Mouse (Mus musculus) heart, postnatal 0 days (tissue): Measurements from ENCODE around the gene Nectin4. TPM values are rescaled to one million over a fixed set of nuclear protein-coding genes. Genes with fewer than 3 reads are reported as not detected.

Experiments
- ATAC-seq: fragments of 200-750 bp; cut with Nextera tagmentation; 2 replicates; pipeline ENCODE4 v1.8.0; 2017; ENCODE audit warnings: low read depth, moderate number of reproducible peaks, moderate library complexity; ENCODE audit not compliant: insufficient read depth
- DNase-seq: peaks from one replicate; pipeline ENCODE4 v3.0.0-alpha.2; 2016; ENCODE audit warnings: low spot score
- H3K27ac ChIP-seq: fragments of 300-500 bp; sonication (generic); 2 replicates; pipeline ENCODE4 v1.5.1; 2014; ENCODE audit warnings: low read depth, mild to moderate bottlenecking
- H3K27me3 ChIP-seq: fragments of 300-500 bp; sonication (generic); 2 replicates; pipeline ENCODE4 v1.6.1; 2014; ENCODE audit warnings: low read length, mixed read lengths; ENCODE audit not compliant: control insufficient read depth, insufficient read depth
- H3K36me3 ChIP-seq: fragments of 300-500 bp; sonication (generic); replicated peaks from 2 replicates; pipeline ENCODE4 v1.6.1; 2014; ENCODE audit warnings: low read length, mixed read lengths; ENCODE audit not compliant: control insufficient read depth, insufficient read depth
- H3K4me1 ChIP-seq: fragments of 300-500 bp; sonication (generic); 2 replicates; pipeline ENCODE4 v1.6.1; 2014; ENCODE audit warnings: antibody characterized with exemption; ENCODE audit not compliant: control insufficient read depth, insufficient read depth
- H3K4me2 ChIP-seq: fragments of 300-500 bp; sonication (generic); 2 replicates; pipeline ENCODE4 v1.6.1; 2014; ENCODE audit warnings: low read depth, mild to moderate bottlenecking, low read length, moderate library complexity
- H3K4me3 ChIP-seq: fragments of 300-500 bp; sonication (generic); 2 replicates; pipeline ENCODE4 v1.5.1; 2014; ENCODE audit warnings: low read depth, low read length
- H3K9ac ChIP-seq: fragments of 300-500 bp; sonication (generic); replicated peaks from 2 replicates; pipeline ENCODE4 v1.6.1; 2014; ENCODE audit warnings: low read depth, low read length, mixed read lengths
- H3K9me3 ChIP-seq: fragments of 300-500 bp; sonication (generic); replicated peaks from 2 replicates; pipeline ENCODE4 v1.6.1; 2016; ENCODE audit warnings: low read length; ENCODE audit not compliant: control insufficient read depth
- CTCF ChIP-seq: IDR thresholded peaks from 2 replicates; pipeline ENCODE4 v1.5.1; 2016; ENCODE audit warnings: antibody characterized with exemption, control low read depth, low read depth
- EP300 ChIP-seq: IDR thresholded peaks from 2 replicates; pipeline ENCODE4 v1.6.1; 2016; ENCODE audit warnings: antibody characterized with exemption, low read depth
- WGBS: fragments of 180-500 bp; shearing (Covaris S2); extraction: QIAGEN DNeasy Blood & Tissue Kit; methylation state at CpG from one replicate; pipeline ENCODE4 v1.1.7; 2014; 5-methylcytosine and 5-hydroxymethylcytosine counted together
- polyA plus RNA-seq: library from polyadenylated mRNA; unstranded; fragments of >200 nt; fragmentation: Nextera tagmentation; extraction: Ambion mirVana; gene quantifications from 2 replicates; pipeline ENCODE4 v1.2.1, GENCODE M21; 2015
- total RNA-seq: library from RNA; depleted of rRNA; stranded (reverse); fragments of >200 nt; gene quantifications from 2 replicates; pipeline ENCODE4 v1.2.3, GENCODE M21; 2014; ENCODE audit warnings: low replicate concordance

Nectin4 gene
- total and polyA plus RNA-seq, 2 experiments from 2014 or later, result 0.07 to 2.7 TPM

GRCm38 (mm10) chr1:171424638-171425037, 54.7 kb downstream of the Nectin4 start:
- Histone ChIP-seq H3K4me2 (no peak overlapping the region), H3K9me3 (no peaks in the 10 kb centered on the region), H3K27me3 (no peaks in the 10 kb centered on the region), H3K9ac (no peak overlapping the region), H3K4me3 (no peak overlapping the region), H3K36me3 (0 out of 2 replicates have a peak, but pooled peaks cover 7% of the 10 kb centered on the region), H3K27ac (peak overlapping the region; percentile 40; the same call in 1 of the 2 replicates), H3K4me1 (peaks cover 8% of the 10 kb centered on the region; the same call in 1 of the 2 replicates)
- DNase-seq (no peak), ATAC-seq (no peak)
- TF ChIP-seq CTCF (no peak), EP300 (no peak)
- WGBS, result 30% methylated on average over 5 of the region's 5 CpGs

GRCm38 (mm10) chr1:171425126-171425525, 55.2 kb downstream of the Nectin4 start:
- 0 out of 2 replicates have a peak, but pooled peaks cover 3% of the 10 kb centered on the region for H3K36me3 ChIP-seq
- no peaks in the 10 kb centered on the region for H3K27me3 ChIP-seq
- WGBS, result 23% methylated on average over 4 of the region's 4 CpGs
- H3K27ac ChIP-seq, result peak overlapping the region; percentile 40; the same call in 1 of the 2 replicates
- no peaks in the 10 kb centered on the region for H3K9me3 ChIP-seq
- 0 out of 2 replicates have a peak, but pooled peaks have one; percentile 0 for TF ChIP-seq CTCF
- TF ChIP-seq EP300, result no peak
- no peak overlapping the region for H3K9ac ChIP-seq
- DNase-seq, result peak; percentile 21
- peak; percentile 44 for ATAC-seq
- no peak overlapping the region for H3K4me2 ChIP-seq
- peaks cover 8% of the 10 kb centered on the region; the same call in 1 of the 2 replicates for H3K4me1 ChIP-seq
- H3K4me3 ChIP-seq, result no peak overlapping the region

GRCm38 (mm10) chr1:171432158-171432557, 62.3 kb downstream of the Nectin4 start:
- no peak for TF ChIP-seq CTCF
- no peak for TF ChIP-seq EP300
- no peak for ATAC-seq

GRCm38 (mm10) chr1:171435288-171435814, 65.5 kb downstream of the Nectin4 start:
- Histone ChIP-seq H3K27ac (no peak overlapping the region), H3K4me3 (no peak overlapping the region), H3K36me3 (no peaks in the 10 kb centered on the region), H3K9me3 (no peaks in the 10 kb centered on the region), H3K27me3 (no peaks in the 10 kb centered on the region), H3K9ac (no peak overlapping the region), H3K4me1 (peaks cover 16% of the 10 kb centered on the region), H3K4me2 (no peak overlapping the region)
- TF ChIP-seq EP300 (no peak), CTCF (no peak)
- ATAC-seq, result no peak
- WGBS, result 45% methylated on average over 7 of the region's 7 CpGs
- DNase-seq, result no peak

More at GRCm38 (mm10) chr1:171432158-171432557, 62.3 kb downstream of the Nectin4 start:
- Histone ChIP-seq H3K9ac (no peak overlapping the region), H3K4me1 (no peaks in the 10 kb centered on the region), H3K27me3 (no peaks in the 10 kb centered on the region), H3K9me3 (no peaks in the 10 kb centered on the region), H3K27ac (no peak overlapping the region), H3K4me2 (no peak overlapping the region), H3K4me3 (no peak overlapping the region), H3K36me3 (no peaks in the 10 kb centered on the region)
- 76% methylated on average over 5 of the region's 5 CpGs for WGBS
- DNase-seq, result no peak

GRCm38 (mm10) chr1:171435974-171436373, 66.1 kb downstream of the Nectin4 start:
- Histone ChIP-seq H3K4me3 (no peak overlapping the region), H3K36me3 (no peaks in the 10 kb centered on the region), H3K9me3 (no peaks in the 10 kb centered on the region), H3K27me3 (no peaks in the 10 kb centered on the region), H3K27ac (no peak overlapping the region), H3K4me2 (no peak overlapping the region), H3K9ac (no peak overlapping the region), H3K4me1 (peaks cover 21% of the 10 kb centered on the region)
- DNase-seq, result no peak
- WGBS, result 60% methylated on average over 1 of the region's 1 CpGs
- TF ChIP-seq EP300 (no peak), CTCF (no peak)
- ATAC-seq, result no peak
